Mouse (Mus musculus) kidney, adult 8-10 months (tissue): ENCODE measurements at regions not wholly inside any gene's neighbourhood (a gene's known extent, or its start where the extent isn't known, plus 50 kb on each side); places are given as distances from the start of the nearest gene placed in this dataset.

Experiments used
- DNase-seq, 2 experiments: peaks; one replicate each; pipeline ENCODE4 v3.0.0; 2022

DNA sequence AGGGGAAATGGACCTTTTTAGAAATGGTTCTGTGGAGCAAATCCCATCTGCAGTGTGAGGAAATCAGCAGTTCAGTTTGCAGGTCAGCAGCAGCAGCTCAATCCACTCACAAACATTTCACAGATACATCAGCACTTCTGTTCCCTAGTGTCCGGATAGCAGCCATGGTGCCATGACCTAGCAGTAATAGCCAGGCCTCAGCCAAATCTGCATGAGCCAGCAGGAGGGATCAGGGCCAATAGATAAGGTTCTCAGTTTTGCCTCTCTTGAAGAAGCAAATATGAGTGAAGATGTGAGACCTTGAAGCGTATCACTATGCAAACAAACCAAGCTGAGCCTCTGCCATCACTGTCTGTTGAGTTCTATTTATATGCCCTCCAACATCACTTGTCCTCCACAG lies 380.7 kb upstream of the Chrm3 start:
- no peak for DNase-seq

DNA sequence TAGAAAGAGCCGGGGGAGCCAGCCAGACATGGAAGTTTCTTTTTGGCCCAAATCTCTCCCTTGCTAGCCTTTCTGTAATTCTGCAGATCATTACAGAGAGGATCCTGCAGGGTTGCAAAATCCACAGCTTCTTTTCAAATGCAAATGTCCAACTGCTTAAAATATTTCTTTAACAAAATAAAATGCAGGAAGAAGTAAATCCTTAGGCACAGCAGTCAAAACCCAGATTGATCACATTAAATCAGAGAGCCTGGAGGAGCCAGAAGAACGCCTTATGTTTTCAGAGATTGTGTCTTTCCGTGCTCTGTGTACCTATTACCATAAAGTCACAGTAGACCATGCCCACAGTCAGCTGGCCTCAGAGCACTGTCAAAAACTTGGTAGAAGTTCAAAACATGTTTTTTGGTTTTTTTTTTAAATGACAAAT lies 365.1 kb upstream of the Chrm3 start:
- DNase-seq, result no peak

DNA sequence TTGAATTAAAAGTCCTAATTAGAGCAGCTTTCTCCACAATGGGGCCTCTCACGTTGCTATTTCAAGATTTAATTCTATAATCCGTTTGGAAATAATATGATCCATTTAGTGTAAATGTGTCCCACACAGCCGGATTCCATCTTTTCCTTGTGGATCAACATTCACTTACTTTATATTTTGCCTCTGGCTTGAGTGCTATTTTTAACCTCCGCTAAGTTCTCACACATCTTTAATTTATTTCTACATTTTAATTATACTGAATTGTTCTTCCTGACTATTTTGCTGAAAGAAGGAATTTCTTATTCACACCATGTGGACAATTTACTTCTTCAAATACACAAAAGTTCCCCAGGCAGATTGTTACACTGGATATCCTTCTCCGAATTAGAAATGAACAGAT lies 364.7 kb upstream of the Chrm3 start:
- no peak for DNase-seq

DNA sequence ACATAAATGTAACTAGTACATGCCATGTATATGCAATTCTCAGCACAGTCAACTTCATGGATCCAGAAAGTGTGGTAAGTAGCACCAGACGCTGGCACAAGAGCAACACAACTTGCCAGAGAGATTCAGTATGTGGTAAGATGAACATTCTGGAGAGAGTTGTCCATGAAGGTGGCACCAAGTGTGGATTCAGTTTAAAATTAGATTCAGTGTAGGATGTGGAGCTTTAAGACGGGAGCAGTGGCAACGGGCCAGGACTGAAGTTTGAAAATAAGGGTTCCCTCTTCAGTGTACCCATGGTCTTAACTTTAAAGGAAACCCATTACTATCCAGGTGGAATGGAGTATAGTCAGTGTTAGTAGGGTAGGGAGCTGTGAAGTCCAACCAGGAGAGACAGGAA lies 360.0 kb upstream of the Chrm3 start:
- no peak for DNase-seq

DNA sequence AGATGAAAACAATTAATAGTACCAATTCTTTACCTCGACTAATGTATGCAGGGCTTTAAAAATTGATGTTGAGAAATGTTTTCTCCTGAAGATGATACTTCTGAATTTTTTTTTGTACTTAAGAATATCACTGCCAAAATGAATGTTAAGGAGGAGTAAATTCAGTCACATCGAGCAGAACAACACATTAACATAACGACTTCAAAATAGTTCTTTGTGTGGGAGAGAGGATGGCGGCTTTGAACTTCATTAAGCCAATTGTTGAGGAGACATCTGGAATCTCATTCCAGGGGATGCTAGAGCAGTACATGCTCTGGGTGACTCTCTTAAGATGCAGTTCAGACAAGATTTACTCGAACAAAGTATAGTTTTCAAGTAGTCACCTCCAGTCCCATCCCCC lies 350.8 kb upstream of the Chrm3 start:
- no peak for DNase-seq

DNA sequence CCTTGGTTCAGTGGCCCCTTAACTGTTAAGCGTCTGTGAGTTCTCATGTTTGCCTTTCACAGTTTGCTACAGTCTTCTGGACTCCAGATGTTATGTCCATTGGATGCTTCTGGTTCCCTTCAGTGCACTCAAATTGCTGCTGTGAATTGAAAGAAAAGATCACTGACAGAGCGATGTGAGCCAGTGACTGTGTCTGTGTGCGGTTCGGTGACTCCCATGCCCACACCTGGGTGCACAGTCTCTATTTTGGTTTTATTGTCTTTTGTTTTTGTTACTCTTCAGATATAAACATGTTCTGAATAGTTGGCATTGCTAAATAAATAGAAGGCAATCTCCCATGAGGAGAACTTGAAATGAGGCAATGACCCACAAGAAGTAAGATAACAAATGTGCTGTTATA lies 350.3 kb upstream of the Chrm3 start:
- DNase-seq, result no peak

DNA sequence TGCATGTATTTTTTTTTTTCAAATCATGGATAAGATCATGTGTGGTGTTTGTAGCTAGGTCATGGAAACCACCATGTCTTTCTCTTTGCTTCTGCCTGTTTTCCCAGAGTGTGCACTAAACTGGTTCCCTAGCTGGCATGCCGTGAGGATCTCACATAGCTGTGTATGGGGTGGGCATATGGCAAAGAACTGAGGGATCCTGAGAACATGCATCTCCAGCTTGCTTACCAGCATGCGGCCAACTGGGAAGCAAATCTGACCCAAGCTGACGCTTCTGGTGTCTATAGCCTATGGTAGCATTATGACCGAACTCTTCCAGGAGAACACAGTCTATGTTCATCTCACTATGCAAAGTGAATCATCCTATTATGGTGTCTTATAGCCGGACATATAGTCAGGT lies 336.5 kb upstream of the Chrm3 start:
- DNase-seq, result no peak

DNA sequence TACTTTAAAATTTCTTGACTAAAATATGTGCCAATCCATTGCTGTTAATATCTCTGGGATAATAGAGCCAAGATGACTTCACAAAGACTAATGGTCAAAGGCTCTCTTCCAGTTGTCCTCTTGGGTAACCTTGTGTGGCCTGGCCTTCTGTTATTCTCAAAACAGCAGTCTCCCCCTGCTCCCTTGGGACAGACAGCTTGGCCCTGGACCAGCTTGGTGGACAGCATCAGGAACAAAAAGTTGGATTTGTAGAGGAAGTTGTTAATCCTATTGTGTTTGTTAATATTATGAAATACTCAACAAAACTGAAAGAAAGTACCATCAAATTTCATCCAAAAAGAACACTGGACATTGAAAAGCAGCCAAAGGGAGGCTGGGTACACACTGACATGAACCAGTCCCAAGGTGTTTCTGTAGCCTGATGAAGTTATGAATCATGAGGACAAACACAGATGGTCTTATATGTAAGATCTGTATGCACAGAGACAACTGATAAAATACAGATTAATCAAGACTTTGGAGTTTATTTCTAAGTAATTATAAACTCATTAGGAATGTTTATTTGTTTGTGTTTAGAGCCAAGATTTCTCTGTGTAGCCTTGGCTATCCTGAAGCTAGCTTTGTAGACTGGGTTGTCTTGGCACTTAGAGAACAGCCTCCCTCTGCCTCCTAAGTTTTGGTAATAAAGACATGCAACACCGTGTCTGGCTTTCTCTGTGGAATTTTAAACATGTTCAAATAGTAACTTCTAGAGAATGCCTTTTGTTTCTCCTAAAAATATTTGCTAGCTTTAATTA lies 335.7 kb upstream of the Chrm3 start:
- peak; percentile 28 to 50 for DNase-seq

DNA sequence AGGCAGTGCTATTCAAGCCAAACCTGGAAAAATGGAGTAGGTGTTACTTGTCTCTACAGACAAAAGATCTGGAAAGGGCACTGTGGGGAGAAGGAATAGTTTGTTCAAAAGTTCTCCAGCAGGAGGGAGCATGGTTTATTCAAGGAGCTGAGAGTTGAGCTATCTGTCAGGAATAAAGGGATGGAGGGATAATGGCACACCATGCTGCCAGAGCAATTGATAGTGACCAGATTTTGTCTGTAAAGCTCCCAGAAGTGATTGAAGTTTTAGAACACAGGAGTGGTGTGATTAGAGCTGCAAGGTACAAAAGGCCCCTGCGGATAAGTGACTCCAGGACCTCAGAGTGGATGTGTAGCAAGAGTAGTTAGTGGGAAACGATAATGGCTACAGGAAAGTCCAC lies 330.7 kb upstream of the Chrm3 start:
- no peak for DNase-seq

DNA sequence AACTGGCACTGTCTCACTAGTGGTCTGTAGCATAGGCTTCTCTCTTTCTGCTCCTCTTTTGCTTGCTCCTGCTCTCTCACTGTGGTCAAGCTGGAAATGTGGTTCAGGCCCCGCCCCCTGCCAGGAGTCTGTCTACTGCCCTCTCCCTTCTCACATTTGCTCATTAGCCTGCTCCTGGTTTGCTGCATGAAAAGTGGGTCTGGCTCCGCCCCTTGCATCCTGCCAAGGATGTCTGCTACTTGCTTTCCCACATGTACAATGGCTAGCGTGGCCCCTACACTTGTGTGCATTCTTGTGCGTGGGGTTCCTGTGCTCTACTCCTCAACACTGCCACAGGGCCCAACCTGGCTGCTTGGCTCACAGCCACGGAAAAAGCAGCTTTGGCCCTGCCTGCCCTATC lies 326.7 kb upstream of the Chrm3 start:
- no peak for DNase-seq

DNA sequence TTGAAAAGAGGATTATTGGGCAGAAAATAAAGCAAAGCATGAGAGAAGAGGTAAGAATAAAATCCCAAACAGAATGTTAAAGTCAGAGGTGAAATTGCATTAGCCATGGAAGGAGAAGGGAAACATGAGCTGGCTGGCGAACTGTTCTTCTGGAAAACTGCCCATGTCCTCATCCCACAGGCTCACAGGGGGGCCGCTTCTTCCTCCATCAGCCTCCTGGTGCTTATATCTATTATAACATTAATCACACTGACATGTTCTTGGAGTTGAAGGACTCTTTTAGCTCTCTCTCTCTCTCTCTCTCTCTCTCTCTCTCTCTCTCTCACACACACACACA lies 293.4 kb upstream of the Chrm3 start:
- DNase-seq, result no peak

DNA sequence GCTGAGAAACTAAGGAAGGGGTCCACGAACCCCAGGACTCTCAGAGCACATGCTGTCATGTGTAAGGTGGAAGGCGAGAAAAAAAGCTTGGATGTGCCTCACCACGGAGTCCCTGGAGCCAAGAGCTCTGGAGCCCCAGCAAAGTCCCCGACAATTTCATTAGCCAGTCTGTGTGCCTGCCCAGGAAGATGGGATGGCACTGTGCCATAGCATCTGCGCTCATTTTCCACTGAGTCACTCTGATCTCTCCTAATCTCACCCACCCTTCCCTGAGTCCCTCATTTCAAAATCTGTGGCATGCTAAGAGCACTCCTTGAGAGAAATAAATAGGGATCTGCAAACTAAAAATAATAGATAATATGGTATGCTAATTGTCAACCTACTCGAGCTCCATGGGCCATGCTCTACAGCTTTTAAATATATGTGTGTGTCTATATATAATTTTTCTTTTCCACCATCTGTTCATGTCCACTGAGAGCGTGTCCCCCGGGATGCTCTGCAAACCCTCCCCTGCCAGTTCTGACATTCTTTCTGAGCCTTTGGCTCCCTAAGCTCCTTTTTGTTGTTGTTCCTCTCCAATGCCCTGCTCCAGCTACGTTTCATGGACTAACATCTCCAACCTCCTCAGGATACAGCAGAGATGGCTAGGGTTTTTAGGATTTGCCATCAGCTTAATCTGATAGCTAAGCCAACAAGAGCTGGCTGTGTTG lies 292.9 kb upstream of the Chrm3 start:
- DNase-seq, result no peak

DNA sequence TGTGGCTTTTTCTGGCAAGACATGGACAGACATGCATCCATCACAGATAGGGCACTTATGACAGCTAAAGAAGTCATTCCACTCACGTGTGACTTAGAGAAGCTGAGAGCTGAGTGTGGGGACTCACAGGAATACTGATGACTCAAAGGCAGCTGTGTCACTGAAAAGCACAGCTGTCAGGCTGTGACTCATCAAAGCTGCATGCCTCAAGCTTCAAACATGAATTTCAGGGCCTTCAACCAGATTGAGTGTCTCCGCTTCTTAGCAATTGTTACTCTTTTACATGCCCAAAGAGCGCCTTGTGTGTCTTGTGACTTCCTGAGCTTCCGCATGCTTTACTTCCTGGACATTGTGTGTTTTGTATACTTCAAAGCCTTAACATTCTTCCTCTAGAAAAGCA lies 276.2 kb upstream of the Chrm3 start:
- DNase-seq, result no peak

DNA sequence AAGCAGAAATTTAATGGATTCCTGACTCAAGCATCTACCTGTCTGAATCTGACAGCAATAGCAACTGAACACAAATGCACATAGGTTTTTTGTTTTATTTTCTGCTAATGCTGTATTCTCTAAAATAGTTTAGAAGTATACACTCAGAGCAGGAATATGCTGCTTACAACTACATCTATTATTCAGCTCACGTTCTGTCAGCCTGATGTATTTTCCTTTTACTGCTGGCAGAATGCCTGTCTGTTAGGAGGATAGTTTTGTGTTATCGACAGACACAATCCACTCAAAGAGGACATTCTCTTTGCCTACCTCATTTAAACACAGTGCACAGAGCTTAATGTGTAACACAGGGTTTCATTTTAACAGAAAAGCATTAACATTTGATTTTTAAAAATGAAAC lies 269.8 kb upstream of the Chrm3 start:
- no peak for DNase-seq

DNA sequence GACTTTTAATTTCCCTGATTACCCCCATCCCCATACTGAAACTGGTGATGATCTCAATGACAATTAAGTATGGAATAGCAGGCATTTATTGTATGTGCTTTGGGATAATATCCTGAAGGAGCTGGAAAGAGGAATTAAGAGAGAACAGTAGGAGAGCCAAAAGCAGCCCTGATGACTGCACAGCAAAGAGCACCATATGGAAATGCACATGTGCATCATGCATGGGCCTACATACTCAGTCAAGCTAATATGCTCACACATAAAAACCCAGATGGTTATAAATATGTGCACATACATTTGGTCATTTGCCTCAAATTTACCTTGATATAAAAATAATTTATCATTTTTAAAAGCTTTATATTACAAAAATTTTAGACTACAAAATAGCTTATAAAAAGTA lies 259.0 kb upstream of the Chrm3 start:
- no peak for DNase-seq

DNA sequence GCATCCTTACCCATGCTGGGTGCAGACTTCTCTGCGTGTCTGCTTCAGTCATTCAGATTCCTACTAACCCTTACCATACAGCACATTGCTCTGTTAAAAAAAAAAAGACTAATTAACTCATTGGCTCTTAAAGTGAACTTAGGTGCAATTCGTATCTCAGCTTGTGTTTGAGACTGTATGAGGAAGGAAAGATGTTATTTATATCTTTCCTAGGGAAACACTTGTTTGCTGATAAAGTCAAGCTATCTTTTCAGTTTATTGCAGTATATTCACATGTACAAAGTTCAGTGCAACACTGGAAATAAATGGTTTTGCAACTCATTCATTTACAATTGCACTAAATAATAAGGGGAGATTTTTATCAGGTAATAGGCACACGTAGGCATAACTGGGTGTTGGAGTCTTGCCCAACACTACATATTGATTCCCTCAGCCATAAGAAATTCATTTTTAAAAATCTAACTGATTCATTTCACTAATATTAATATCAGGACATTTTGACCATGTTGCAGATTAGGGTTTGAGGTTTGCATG lies 257.8 kb upstream of the Chrm3 start:
- no peak for DNase-seq

DNA sequence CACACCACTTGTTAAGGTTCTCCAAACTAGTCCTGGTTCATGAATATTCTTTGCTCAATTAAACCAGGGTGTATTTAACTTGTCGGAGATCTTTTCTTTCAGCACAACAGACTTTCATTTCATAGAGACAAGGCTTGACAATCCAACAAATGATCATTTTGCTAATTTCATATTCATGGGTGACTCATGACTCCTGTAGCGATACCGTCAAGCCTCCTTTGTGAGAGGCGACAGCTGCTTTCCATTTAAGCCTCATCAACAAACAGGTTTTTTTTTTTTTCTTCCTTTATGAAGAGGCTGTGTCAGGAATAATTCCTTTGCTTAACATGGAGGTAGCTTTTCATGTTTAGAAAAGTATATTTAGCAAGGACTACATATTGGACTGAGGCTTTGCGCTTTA lies 214.3 kb upstream of the Chrm3 start:
- no peak for DNase-seq

DNA sequence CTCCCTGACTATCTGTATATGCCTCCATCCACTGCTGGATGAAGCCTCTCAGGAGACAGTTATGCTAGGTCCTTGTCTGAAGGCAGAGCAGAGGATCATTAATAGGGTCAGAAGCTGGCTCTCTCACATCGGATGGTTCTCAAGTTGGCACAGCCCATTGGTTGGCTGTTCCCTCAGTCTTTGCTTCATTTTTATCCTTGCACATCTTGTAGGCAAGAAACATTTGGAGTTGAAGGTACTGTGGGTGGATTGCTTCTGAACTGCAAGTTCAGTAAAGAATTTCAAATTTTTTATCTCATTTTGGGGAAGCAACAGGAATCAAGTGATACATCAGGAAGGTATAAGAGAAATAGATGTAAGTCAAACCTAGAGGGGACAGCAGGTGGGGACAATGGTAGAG lies 206.2 kb upstream of the Chrm3 start:
- no peak for DNase-seq

DNA sequence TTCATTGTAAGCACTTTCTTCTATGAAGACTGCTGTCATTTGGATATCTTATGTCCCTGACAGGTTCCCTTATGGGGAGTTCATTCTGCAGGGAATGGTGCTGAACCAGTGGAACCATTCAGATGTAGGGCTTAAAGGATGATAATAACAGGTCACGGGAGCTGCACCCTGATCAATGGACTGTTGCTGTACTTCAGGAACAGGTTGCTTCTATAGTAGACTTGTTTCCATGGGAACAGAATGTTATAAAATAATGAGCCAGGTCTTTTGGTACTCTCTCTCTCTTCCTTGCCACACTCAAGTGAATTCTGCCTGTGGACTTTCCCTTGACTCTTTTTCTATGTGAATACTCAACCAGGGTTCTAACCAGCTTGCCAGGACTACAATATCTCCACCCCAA lies 196.9 kb upstream of the Chrm3 start:
- no peak for DNase-seq

DNA sequence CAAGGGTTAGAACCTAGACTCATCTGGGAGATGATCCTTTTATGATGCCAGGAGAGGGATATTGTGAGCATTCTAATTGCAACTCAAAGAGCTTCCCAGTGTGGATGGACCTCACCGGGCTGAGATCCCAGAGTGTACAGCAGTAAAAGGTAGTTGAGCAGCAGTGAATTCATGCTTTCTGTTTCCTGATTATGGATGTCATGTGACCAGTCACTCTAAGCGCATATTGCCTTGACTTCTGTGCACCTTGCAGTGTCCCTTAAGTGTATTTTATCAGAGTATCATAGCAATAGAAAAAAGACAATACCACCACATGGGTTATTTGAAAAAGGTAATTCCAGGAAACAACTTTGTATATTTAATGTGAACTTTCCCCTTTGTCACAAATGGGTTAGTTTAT lies 193.9 kb upstream of the Chrm3 start:
- DNase-seq, result no peak

DNA sequence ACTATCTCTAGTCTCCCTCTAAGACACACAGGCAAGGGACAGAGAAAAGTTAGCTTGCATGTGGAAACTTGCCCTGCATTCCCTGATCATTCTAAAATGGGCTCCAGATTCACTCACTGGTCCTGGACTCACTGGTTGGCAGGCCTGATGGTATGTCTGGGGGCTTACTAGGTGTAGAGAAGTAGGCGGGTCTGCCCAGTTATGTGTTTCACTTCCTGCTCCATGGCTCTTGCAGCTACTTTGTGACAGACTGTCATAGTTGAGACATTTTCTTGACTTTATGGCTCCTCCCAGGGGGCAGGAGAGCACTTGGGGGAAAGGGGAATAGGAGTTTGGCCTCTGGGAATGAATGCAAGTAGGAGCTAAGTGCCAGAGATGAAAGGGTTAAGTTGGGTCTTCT lies 182.1 kb upstream of the Chrm3 start:
- DNase-seq, result no peak

DNA sequence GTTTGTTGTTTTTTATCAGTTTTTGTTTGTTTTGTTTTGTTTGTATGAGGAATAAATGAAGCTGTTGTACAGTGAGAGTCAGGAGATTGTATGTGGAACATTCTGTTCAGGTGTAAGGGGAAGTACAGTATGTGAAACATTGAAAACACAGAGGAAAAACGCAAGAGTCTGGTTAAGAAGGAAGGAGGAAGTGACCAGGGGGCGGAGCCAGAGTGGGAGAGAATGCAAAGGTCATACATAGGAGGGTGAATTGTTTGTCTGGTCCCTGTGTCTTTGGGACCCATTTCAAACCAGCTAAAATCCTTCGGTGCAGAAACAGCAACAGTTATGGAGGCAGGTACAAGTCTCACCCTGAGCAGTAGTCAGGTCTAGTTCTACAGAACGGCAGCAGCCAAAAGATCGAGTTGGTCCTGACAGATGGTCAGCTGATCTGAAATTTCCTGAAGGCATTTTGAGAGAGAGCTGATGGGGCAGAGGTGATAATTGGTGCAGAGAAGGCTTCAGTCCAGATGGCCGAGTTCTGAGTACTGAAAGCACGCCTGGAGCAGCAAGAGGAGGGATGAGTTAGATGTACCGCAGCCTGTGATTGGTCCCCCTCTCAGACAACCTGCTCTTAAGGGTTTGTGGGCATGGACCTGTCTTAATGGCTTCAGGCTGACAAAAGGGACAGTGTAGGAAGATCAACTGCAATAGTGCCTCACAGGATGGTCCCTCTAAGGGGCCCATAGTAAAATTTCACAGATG lies 179.7 kb upstream of the Chrm3 start:
- no peak for DNase-seq

DNA sequence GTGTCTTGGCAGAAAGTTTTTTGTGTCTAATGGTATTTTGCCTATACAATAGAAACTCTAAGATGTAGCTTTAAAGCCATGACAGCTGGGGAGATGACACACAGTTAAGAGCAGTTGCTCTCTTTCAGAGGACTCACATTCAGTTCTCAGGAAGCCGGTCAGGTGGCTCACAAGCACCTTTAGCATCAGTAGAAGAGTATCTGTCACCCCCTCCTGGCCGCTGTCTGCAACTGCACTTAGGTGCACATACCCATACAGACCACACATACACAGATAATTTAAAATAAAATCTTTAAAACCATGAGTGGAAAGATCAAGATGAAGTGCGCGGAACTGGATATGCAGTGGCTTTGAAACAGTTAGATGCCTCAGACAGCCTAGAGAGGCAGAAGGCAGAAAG lies 178.3 kb upstream of the Chrm3 start:
- DNase-seq, result peak in 1 of 2 experiments; percentile 15

DNA sequence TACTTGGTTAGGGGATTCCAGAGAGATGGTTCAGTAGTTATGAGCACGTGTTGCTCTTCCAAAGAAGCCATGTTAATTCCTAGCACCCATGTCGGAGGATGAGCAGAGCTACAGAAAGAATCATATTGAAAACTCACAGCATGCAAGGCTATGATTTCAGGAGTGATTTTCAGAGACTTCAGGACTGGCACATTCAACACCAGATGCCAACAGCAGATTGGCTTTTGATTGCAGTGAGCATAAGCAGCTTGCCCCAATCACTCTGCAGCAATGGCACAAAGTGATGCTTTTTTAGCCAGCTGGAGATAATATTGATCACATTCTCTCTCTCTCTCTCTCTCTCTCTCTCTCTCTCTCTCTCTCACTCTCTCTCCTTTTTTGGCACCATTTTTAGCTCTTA lies 166.6 kb upstream of the Chrm3 start:
- DNase-seq, result no peak
